Mouse (Mus musculus) olfactory bulb, adult 2 months (tissue): ENCODE measurements around the gene Ppp1r9a. TPM values are rescaled to one million over a fixed set of nuclear protein-coding genes. Genes with fewer than 3 reads are reported as not detected.

Experiments used
- H3K27ac ChIP-seq: fragments of 200-500 bp; 2 replicates; pipeline ENCODE4 v1.5.1; 2012; ENCODE audit warnings: low read depth, low read length; ENCODE audit not compliant: insufficient read depth
- H3K4me1 ChIP-seq: fragments of 200-500 bp; 2 replicates; pipeline ENCODE4 v1.6.1; 2012; ENCODE audit warnings: low read length; ENCODE audit not compliant: control insufficient read depth, insufficient read depth
- H3K4me3 ChIP-seq: fragments of 200-500 bp; 2 replicates; pipeline ENCODE4 v1.5.1; 2012; ENCODE audit warnings: mild to moderate bottlenecking, low read depth, low read length, moderate library complexity; ENCODE audit not compliant: insufficient read depth
- CTCF ChIP-seq: fragments of 200-500 bp; IDR thresholded peaks from 2 replicates; pipeline ENCODE4 v1.5.1; 2012; ENCODE audit warnings: low read depth, mild to moderate bottlenecking, low read length, moderate library complexity; ENCODE audit not compliant: insufficient read depth
- POLR2A ChIP-seq: fragments of 200-500 bp; IDR thresholded peaks from 2 replicates; pipeline ENCODE4 v1.6.1; 2012; ENCODE audit warnings: mild to moderate bottlenecking, low read depth, low read length, moderate library complexity; ENCODE audit not compliant: insufficient read depth
- whole genome bisulfite sequencing: fragments of 180-500 bp; shearing (Covaris S2); methylation state at CpG from one replicate; pipeline ENCODE4 v1.1.7; 2018; 5-methylcytosine and 5-hydroxymethylcytosine counted together
- polyA plus RNA-seq: library from polyadenylated mRNA; stranded (reverse); fragments of >200 nt; gene quantifications from 2 replicates; pipeline ENCODE4 v1.2.4, GENCODE M21; 2012; ENCODE audit warnings: low replicate concordance; ENCODE audit not compliant: missing spikeins, insufficient read depth, insufficient read length

The Ppp1r9a gene
- polyA plus RNA-seq, 1 experiment: 308 TPM

DNA sequence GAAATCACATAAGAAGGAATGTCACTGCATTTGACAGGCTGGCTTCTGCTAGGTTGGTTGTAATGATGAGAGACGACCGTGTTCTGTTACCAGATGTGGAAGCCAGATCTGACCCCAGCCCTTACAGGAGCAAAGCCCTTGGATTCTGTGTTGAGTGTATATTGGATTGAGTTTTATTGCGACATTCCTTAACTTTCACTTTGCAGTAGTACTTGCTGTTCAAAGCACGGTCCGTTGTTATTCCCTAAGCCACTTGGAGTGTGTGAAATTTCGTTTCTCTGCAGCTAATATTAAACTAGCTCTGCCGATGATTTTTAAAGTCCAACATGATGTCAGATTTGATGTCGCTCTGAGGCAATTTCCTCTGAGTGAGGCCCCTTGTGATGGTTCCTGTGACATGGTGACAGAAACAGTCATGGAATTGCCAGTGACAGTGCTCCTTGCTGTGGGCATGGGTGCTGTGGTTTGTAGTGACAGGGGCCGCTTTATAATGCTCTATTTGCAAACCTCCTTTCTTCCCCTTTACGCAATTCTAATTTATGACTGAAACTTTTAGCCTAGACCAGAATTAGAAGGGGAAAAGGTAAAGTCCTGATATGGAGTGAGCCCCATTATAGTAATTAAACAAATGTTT is 271.6 kb downstream of the Ppp1r9a start:
- peaks cover 4% of the 10 kb centered on the region; the same call in 1 of the 2 replicates for H3K4me1 ChIP-seq
- TF ChIP-seq POLR2A (no peak), CTCF (no peak)
- 93% methylated on average over 10 of the region's 10 CpGs for WGBS
- H3K4me3 ChIP-seq: no peak overlapping the region
- no peak overlapping the region for H3K27ac ChIP-seq

DNA sequence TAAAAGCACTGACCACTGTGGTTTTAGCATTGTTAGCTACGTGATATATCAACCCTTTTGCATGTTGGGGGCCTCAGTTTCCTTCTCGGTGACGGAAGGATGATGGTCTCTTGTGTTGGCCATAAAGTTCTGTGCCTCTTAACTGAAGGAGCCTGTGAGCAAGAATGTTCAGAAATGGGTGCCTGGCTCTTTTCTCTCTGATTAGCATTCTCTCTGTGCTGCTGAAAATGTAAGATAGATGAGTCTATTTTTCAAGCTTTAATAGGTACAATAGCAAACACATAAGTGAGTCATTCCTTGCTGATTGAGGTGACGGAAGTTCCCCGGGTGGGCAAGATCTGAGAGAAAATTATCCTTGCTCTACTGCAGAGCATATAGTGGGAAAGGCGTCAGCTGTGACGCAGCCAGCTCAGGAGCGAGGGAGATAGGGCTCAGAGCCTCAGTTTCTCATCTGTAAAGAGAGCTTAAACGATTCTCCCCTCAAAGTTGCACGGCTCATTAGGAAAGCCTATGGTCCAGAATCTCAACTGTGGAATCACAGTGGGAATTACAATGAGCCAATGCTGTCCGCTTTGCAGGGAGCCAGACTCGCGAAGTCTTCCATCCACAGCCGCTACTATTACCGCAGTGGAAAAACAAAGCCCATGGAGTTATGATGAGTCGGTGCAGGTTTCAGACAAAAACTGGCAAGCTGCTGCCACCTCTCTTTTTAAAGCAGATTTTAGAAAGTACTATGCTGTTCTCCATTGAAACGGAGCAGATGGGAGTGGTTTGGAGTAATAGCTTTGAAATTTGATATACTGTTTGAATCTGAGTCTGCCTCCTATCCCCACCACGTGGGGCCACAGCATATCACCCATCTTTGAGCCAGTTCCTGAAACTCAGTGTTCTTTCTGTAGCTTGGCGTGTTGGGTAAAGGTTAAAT is 275.5 kb downstream of the Ppp1r9a start:
- Histone ChIP-seq H3K4me1 (peaks cover 4% of the 10 kb centered on the region; the same call in 1 of the 2 replicates), H3K27ac (no peak overlapping the region), H3K4me3 (peak overlapping the region; percentile 14)
- WGBS: 27% methylated on average over 19 of the region's 19 CpGs
- TF ChIP-seq POLR2A: no peak
- no peak for TF ChIP-seq CTCF

DNA sequence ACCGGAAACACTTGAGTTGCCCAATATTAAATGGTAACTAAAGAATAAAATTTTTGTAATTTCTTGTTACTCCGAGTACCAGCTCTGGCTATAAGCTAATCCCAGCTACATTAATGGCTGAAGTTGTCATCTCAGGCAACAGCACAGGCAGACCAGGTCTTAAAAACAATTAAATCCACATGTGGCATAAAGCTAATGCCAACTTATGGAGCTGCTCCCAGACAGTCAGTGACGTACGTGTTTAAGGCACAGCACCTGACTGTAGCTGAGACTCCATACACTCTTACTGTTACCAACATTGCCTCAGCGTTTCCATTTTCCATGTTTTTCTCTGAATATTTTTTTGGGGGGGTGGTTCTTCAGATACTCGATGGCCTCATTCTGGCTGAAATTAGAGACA is 276.5 kb downstream of the Ppp1r9a start:
- no peak overlapping the region for H3K27ac ChIP-seq
- H3K4me1 ChIP-seq: peaks cover 4% of the 10 kb centered on the region; the same call in 1 of the 2 replicates
- TF ChIP-seq CTCF (no peak), POLR2A (no peak)
- H3K4me3 ChIP-seq: no peak overlapping the region
- 94% methylated on average over 6 of the region's 6 CpGs for WGBS

- Histone ChIP-seq H3K4me3 (no peak overlapping the region), H3K27ac (no peak overlapping the region), H3K4me1 (peaks cover 4% of the 10 kb centered on the region; the same call in 1 of the 2 replicates)
- TF ChIP-seq POLR2A (no peak), CTCF (no peak)
- 81% methylated on average over 5 of the region's 5 CpGs for WGBS
Measured at GRCm38 (mm10) chr6:5180645-5181044, 277.9 kb downstream of the Ppp1r9a start.

- TF ChIP-seq CTCF: no peak
- no peak for TF ChIP-seq POLR2A
- Histone ChIP-seq H3K27ac (no peak overlapping the region), H3K4me1 (no peaks in the 10 kb centered on the region), H3K4me3 (no peak overlapping the region)
- 78% methylated on average over 7 of the region's 7 CpGs for WGBS
Measured at GRCm38 (mm10) chr6:5186229-5186950, 283.7 kb downstream of the Ppp1r9a start.

GRCm38 (mm10) chr6:5187586-5187985 is 284.9 kb downstream of the Ppp1r9a start:
- Histone ChIP-seq H3K4me3 (no peak overlapping the region), H3K4me1 (no peaks in the 10 kb centered on the region), H3K27ac (no peak overlapping the region)
- WGBS: 81% methylated on average over 6 of the region's 6 CpGs
- TF ChIP-seq CTCF: no peak
- TF ChIP-seq POLR2A: no peak

GRCm38 (mm10) chr6:5188036-5188435 is 285.3 kb downstream of the Ppp1r9a start:
- no peak overlapping the region for H3K27ac ChIP-seq
- 90% methylated on average over 5 of the region's 5 CpGs for WGBS
- no peaks in the 10 kb centered on the region for H3K4me1 ChIP-seq
- TF ChIP-seq CTCF (no peak), POLR2A (no peak)
- H3K4me3 ChIP-seq: no peak overlapping the region

DNA sequence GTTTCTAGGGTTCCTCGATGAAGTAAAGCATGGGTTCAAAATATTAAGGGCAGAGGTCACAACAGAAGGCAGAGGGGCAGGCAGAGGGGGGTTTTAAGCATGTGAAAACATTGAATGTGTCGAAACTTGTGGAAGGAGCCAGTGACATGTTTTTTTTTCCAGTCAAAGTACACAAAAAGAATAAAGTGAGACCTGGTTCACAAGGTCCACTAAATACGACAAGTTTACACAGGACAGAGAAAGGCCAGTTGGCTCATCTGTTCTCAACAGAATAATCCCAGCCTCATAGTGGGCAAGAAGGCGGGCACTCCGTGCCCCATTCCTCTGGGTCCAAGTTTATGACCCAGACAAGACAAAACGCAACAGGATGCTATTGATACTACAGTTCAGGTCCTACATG is 286.2 kb downstream of the Ppp1r9a start:
- TF ChIP-seq POLR2A (no peak), CTCF (no peak)
- no peak overlapping the region for H3K4me3 ChIP-seq
- WGBS: 83% methylated on average over 6 of the region's 6 CpGs
- H3K27ac ChIP-seq: no peak overlapping the region
- H3K4me1 ChIP-seq: no peaks in the 10 kb centered on the region

- TF ChIP-seq POLR2A: no peak
- no peak for TF ChIP-seq CTCF
- 62% methylated on average over 4 of the region's 4 CpGs for WGBS
Measured at GRCm38 (mm10) chr6:5189507-5189906, 286.8 kb downstream of the Ppp1r9a start.

More at GRCm38 (mm10) chr6:5189507-5189906, 286.8 kb downstream of the Ppp1r9a start:
- no peaks in the 10 kb centered on the region for H3K4me1 ChIP-seq
- no peak overlapping the region for H3K4me3 ChIP-seq
- no peak overlapping the region for H3K27ac ChIP-seq
